Mouse (Mus musculus) forebrain, embryonic 11.5 days (tissue): Measurements from ENCODE around the gene Tnfrsf21. TPM values are rescaled to one million over a fixed set of nuclear protein-coding genes. Genes with fewer than 3 reads are reported as not detected.

Source experiments
- ATAC-seq: fragments of 200-750 bp; cut with Nextera tagmentation; replicated peaks from 2 replicates; pipeline ENCODE4 v1.8.0; 2017; ENCODE audit warnings: moderate TSS enrichment; ENCODE audit not compliant: low FRiP score
- DNase-seq: peaks from one replicate; pipeline ENCODE4 v3.0.0-alpha.2; 2017; ENCODE audit warnings: low spot score
- H3K27ac ChIP-seq: fragments of 300-500 bp; sonication (generic); 2 replicates; pipeline ENCODE4 v1.5.1; 2014; ENCODE audit warnings: low read depth, low read length
- H3K27me3 ChIP-seq: fragments of 300-500 bp; sonication (generic); 2 replicates; pipeline ENCODE4 v1.6.1; 2014; ENCODE audit warnings: mild to moderate bottlenecking, low read length, mixed read lengths; ENCODE audit not compliant: control insufficient read depth, insufficient read depth
- H3K36me3 ChIP-seq: fragments of 300-500 bp; sonication (generic); 2 replicates; pipeline ENCODE4 v1.6.1; 2014; ENCODE audit warnings: mild to moderate bottlenecking, low read length, moderate library complexity, mixed read lengths; ENCODE audit not compliant: control insufficient read depth, insufficient read depth
- H3K4me1 ChIP-seq: fragments of 300-500 bp; sonication (generic); replicated peaks from 2 replicates; pipeline ENCODE4 v1.6.1; 2014; ENCODE audit warnings: low read length, mixed read lengths; ENCODE audit not compliant: control insufficient read depth, insufficient read depth
- H3K4me2 ChIP-seq: fragments of 300-500 bp; sonication (generic); 2 replicates; pipeline ENCODE4 v1.6.1; 2014; ENCODE audit warnings: low read depth, mild to moderate bottlenecking, low read length, moderate library complexity, mixed read lengths; ENCODE audit not compliant: severe bottlenecking
- H3K4me3 ChIP-seq: fragments of 300-500 bp; sonication (generic); 2 replicates; pipeline ENCODE4 v1.5.1; 2014; ENCODE audit warnings: low read depth, low read length
- H3K9ac ChIP-seq: fragments of 300-500 bp; sonication (generic); 2 replicates; pipeline ENCODE4 v1.6.1; 2014; ENCODE audit warnings: low read length
- H3K9me3 ChIP-seq: fragments of 300-500 bp; sonication (generic); 2 replicates; pipeline ENCODE4 v1.6.1; 2016; ENCODE audit warnings: low read length, mixed read lengths; ENCODE audit not compliant: control insufficient read depth
- WGBS: fragments of 180-500 bp; shearing (Covaris S2); extraction: QIAGEN DNeasy Blood & Tissue Kit; methylation state at CpG from one replicate; pipeline ENCODE4 v1.1.7; 2014; 5-methylcytosine and 5-hydroxymethylcytosine counted together
- polyA plus RNA-seq: library from polyadenylated mRNA; unstranded; fragments of >200 nt; fragmentation: Nextera tagmentation; extraction: Ambion mirVana; gene quantifications from 2 replicates; pipeline ENCODE4 v1.2.1, GENCODE M21; 2014

Gene Tnfrsf21
- polyA plus RNA-seq, 1 experiment from 2014 or later, result 33.4 TPM

DNA sequence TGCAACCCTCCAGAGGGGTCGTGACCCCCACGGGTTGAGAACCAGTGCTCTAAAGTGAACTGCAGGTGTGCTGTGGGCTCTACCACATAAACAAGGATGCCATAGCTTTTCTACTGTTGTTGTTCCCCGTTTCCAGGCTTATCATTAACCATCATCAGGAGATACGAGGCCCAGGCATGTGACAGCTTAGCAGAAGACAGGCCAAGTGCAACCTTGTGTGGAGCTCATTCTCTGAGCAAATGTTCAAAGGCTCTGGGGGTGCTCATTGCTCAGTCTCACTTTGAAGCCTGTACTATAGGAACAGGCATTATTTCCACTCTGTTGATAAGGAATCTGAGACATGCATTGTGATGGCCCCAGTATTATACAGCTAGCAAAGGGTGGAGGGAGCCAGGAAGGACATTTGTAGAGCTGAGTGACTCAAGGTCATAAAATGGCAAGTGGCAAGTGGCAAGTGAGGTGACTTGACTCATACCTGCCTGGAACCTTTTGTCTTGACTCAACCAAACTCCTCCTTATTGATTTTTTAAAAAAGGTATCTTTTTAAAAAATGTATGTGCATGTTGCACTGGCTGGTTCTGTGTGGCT lies 80.8 kb downstream of the Tnfrsf21 start:
- no peaks in the 10 kb centered on the region for H3K4me1 ChIP-seq
- H3K9me3 ChIP-seq, result no peaks in the 10 kb centered on the region
- H3K9ac ChIP-seq, result no peak overlapping the region
- DNase-seq, result no peak
- no peak overlapping the region for H3K4me3 ChIP-seq
- no peak overlapping the region for H3K4me2 ChIP-seq
- no peaks in the 10 kb centered on the region for H3K36me3 ChIP-seq
- 84% methylated on average over 4 of the region's 4 CpGs for WGBS
- no peak for ATAC-seq
- no peak overlapping the region for H3K27ac ChIP-seq
- no peaks in the 10 kb centered on the region for H3K27me3 ChIP-seq

DNA sequence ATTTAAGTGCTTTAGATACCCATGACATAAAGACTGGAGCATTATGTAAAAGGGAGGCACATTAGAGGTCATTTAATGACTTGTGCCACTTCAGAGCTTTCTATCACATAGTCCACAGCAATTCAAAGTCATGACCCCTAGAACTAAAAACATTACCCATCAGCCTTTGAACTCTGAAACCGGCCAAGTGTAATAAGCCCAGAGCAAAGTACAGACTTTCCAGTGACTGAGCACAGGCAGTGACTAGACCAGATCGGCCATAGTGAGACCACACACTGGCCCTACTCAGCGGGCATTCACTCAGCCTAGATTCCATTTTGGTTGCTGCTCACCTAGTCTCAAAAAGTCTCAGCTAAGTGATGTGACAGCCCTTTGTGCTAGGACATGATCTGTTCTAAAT lies 89.8 kb downstream of the Tnfrsf21 start:
- no peaks in the 10 kb centered on the region for H3K9me3 ChIP-seq
- no peaks in the 10 kb centered on the region for H3K36me3 ChIP-seq
- 66% methylated on average over 3 of the region's 3 CpGs for WGBS
- H3K27me3 ChIP-seq, result no peaks in the 10 kb centered on the region
- H3K9ac ChIP-seq, result no peak overlapping the region
- ATAC-seq (no peak), DNase-seq (no peak)
- no peaks in the 10 kb centered on the region for H3K4me1 ChIP-seq
- no peak overlapping the region for H3K4me2 ChIP-seq
- no peak overlapping the region for H3K27ac ChIP-seq
- H3K4me3 ChIP-seq, result no peak overlapping the region

DNA sequence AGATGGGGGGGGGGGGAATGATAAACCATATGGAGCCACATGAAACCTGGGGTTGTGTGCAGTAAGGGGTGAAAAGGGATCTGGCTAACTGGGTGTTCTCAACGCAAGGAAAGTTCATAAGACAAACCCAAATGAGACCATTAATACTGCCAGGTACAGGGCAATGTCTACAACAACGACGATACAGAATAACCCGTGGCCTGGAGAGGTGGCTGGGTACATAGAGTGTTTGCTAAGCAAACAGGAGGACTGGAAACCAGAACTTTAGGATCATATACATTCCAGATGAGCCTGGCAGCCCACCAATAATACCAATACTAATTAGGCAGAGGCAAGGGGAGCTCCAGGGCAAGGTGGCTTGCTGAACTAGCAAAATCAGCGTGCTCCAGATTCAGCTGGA lies 91.0 kb downstream of the Tnfrsf21 start:
- ATAC-seq (no peak), DNase-seq (no peak)
- Histone ChIP-seq H3K27me3 (no peaks in the 10 kb centered on the region), H3K9me3 (no peaks in the 10 kb centered on the region), H3K27ac (no peak overlapping the region), H3K4me1 (no peaks in the 10 kb centered on the region), H3K9ac (no peak overlapping the region), H3K4me3 (no peak overlapping the region), H3K4me2 (no peak overlapping the region), H3K36me3 (no peaks in the 10 kb centered on the region)
- 90% methylated on average over 5 of the region's 5 CpGs for WGBS

DNA sequence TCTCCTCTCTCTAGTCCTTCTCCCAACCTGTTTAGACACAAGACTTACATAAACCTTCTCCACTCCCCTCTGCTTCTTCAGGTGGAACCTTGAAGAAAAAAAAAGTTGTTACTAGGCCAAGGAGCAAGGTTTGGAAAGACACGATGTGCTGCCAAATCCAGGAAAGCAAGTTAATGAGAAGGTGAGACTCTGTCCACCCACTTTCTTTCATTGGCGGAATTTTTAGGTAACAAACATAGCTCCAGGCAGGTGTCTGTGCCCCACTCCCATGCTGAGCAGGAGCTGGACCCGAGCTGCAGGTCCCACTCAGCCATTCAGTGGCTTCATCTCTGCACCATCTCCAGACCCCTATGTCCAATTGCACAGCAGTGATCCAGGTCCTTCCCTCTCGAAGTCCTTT lies 93.1 kb downstream of the Tnfrsf21 start:
- H3K36me3 ChIP-seq, result no peaks in the 10 kb centered on the region
- H3K4me2 ChIP-seq, result no peak overlapping the region
- DNase-seq, result no peak
- no peak overlapping the region for H3K4me3 ChIP-seq
- no peaks in the 10 kb centered on the region for H3K4me1 ChIP-seq
- H3K27me3 ChIP-seq, result no peaks in the 10 kb centered on the region
- no peak overlapping the region for H3K27ac ChIP-seq
- H3K9me3 ChIP-seq, result no peaks in the 10 kb centered on the region
- H3K9ac ChIP-seq, result no peak overlapping the region
- no peak for ATAC-seq
- 82% methylated on average over 4 of the region's 4 CpGs for WGBS

DNA sequence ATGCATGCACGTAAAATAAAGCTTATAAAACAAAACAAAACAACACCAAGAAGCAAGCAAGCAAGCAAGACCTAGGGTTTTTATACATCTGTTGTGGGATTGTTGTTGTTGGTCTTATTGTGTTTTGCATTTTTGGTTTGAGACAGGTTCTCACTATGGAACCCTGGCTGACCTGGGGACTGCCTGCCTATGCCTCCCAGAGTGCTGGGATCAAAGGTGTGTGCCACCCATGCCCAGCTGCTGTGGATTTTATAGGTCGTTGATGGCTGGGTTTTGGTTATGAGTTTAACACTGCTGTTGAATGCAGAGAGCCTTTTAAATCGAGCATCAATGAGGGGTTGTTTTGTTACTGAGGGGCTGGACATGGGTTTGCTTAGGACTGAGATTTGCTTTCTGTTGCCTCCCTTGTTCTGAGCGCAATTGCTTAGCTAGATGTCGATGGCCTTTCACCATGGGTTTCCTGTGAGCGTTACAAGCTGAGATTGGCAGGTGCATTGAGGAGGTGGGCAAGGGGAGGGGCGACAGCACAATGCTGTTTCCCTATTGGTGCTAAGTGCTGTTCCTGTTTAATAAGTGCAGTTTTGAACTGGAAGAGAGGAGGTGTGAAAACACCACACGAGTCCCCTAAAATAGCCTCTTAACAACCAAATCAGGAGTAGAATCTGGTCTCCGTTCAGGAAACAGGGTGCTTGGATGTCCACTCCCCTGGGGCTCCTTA lies 94.0 kb downstream of the Tnfrsf21 start:
- DNase-seq, result no peak
- no peak for ATAC-seq
- no peaks in the 10 kb centered on the region for H3K9me3 ChIP-seq
- no peaks in the 10 kb centered on the region for H3K4me1 ChIP-seq
- H3K9ac ChIP-seq, result no peak overlapping the region
- H3K4me3 ChIP-seq, result no peak overlapping the region
- H3K36me3 ChIP-seq, result no peaks in the 10 kb centered on the region
- H3K27ac ChIP-seq, result no peak overlapping the region
- H3K4me2 ChIP-seq, result no peak overlapping the region
- H3K27me3 ChIP-seq, result no peaks in the 10 kb centered on the region
- 68% methylated on average over 9 of the region's 9 CpGs for WGBS

DNA sequence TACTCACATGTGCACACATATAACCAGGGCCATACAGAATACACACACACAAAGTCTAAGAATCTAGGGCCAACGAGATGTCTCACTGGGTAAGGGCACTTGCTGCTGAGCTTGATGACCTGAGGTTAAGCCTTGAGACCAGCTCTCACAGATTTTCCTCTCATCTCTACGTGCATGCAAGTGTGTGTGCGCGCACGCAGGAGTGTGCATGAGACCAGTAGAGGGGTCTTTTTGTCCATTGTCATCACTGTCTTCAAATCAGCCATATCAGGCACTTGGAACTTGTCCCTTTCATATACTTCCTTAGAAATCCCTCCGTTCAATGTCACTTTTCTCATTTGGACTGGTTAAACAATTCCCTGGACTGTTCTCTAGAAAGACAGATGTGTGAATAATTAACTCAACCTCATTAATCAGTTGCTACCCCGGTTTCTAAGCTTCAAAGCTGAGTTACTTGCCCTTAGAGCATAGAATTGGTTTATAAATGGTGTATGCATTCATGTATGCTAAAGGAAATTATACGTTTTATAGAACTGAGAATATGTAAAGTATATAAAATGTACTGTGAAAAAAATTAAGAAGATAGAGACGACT lies 97.1 kb downstream of the Tnfrsf21 start:
- Histone ChIP-seq H3K4me1 (no peaks in the 10 kb centered on the region), H3K9me3 (no peaks in the 10 kb centered on the region), H3K27me3 (no peaks in the 10 kb centered on the region), H3K4me2 (no peak overlapping the region), H3K9ac (no peak overlapping the region), H3K4me3 (no peak overlapping the region), H3K36me3 (no peaks in the 10 kb centered on the region), H3K27ac (no peak overlapping the region)
- 77% methylated on average over 9 of the region's 9 CpGs for WGBS
- ATAC-seq (no peak), DNase-seq (no peak)

DNA sequence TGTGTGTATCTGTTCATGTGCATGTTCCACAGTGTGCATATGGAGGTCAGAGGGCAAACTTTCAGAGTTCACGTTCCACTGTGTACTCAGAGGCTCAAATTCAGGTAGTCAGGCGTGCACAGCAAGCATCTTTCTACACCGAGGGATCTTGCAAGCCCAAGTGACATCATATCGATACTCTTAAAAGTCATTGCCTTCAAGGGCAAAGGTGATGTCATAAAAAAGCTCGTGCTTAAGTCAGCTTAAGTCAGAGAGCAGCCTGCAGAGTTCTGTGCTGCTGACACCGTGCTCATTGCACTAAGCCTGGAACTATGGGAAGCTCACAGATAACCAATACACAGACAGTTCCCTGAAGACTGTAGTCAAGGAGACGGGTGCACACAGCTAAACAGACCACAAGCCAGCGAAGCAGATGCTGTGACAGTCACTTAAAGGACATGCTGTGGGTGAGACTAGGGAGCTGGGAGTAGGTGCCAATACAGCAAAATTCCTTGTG lies 97.8 kb downstream of the Tnfrsf21 start:
- Histone ChIP-seq H3K36me3 (no peaks in the 10 kb centered on the region), H3K27ac (no peak overlapping the region), H3K9me3 (no peaks in the 10 kb centered on the region), H3K4me2 (no peak overlapping the region), H3K4me3 (no peak overlapping the region), H3K4me1 (no peaks in the 10 kb centered on the region), H3K9ac (no peak overlapping the region), H3K27me3 (no peaks in the 10 kb centered on the region)
- no peak for DNase-seq
- ATAC-seq, result no peak
- 81% methylated on average over 8 of the region's 8 CpGs for WGBS

DNA sequence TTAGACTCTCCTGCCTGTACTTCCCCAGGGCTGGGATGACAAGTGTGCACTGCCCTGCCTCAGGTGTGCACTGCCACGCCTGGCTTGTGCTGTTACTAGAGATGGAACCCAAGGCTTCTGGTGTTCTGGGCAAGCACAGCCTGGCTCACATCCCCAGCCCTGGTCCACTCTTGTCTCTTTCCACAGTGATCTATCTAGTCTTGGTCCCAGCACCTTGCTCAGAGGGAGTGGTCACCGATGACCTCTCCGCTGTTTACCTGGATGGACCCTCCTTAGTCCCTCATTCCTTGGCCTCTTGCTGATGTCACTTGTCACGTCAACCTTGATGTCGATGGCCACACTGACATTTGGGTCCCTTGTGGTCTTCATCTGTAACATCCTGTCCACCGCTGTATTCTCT lies 98.6 kb downstream of the Tnfrsf21 start:
- 95% methylated on average over 6 of the region's 6 CpGs for WGBS
- no peak overlapping the region for H3K4me2 ChIP-seq

More for the DNA sequence above, 98.6 kb downstream of the Tnfrsf21 start:
- Histone ChIP-seq H3K27me3 (no peaks in the 10 kb centered on the region), H3K4me3 (no peak overlapping the region), H3K27ac (no peak overlapping the region), H3K36me3 (no peaks in the 10 kb centered on the region), H3K9me3 (no peaks in the 10 kb centered on the region), H3K4me1 (no peaks in the 10 kb centered on the region), H3K9ac (no peak overlapping the region)
- DNase-seq (no peak), ATAC-seq (no peak)
